Mouse (Mus musculus) heart, embryonic 14.5 days (tissue): ENCODE data around the gene Prss23. TPM values are rescaled to one million over a fixed set of nuclear protein-coding genes. Genes with fewer than 3 reads are reported as not detected.

Experiments used
- ATAC-seq: fragments of 200-750 bp; cut with Nextera tagmentation; 2 replicates; pipeline ENCODE4 v1.8.0; 2017; ENCODE audit warnings: low read depth, moderate TSS enrichment; ENCODE audit not compliant: insufficient number of reproducible peaks, insufficient read depth, low FRiP score
- H3K27ac ChIP-seq, 2 experiments: fragments of 200-500 bp in 1 of 2; fragments of 300-500 bp in 1 of 2; sonication (generic) in 1 of 2; replicated peaks in 1 of 2; 2 replicates each; pipeline ENCODE4 v1.5.1; 2012 to 2014; ENCODE audit warnings: low read depth in 2 of 2, low read length in 2 of 2, control low read depth in 1 of 2, mild to moderate bottlenecking in 1 of 2, mixed read lengths in 1 of 2; ENCODE audit not compliant: control insufficient read depth in 1 of 2, insufficient read depth in 1 of 2
- H3K27me3 ChIP-seq: fragments of 300-500 bp; sonication (generic); 2 replicates; pipeline ENCODE4 v1.6.1; 2014; ENCODE audit warnings: mild to moderate bottlenecking, low read length, control low read depth; ENCODE audit not compliant: control insufficient read depth, insufficient read depth
- H3K36me3 ChIP-seq: fragments of 300-500 bp; sonication (generic); 2 replicates; pipeline ENCODE4 v1.6.1; 2014; ENCODE audit warnings: mild to moderate bottlenecking, control low read depth, low read length, mixed read lengths; ENCODE audit not compliant: control insufficient read depth, insufficient read depth
- H3K4me1 ChIP-seq, 2 experiments: fragments of 200-500 bp in 1 of 2; fragments of 300-500 bp in 1 of 2; sonication (generic) in 1 of 2; 2 replicates each; pipeline ENCODE4 v1.6.1; 2012 to 2014; ENCODE audit warnings: low read length in 2 of 2, control low read depth in 1 of 2, mixed read lengths in 1 of 2; ENCODE audit not compliant: control insufficient read depth in 2 of 2, insufficient read depth in 2 of 2
- H3K4me2 ChIP-seq: fragments of 300-500 bp; sonication (generic); 2 replicates; pipeline ENCODE4 v1.6.1; 2014; ENCODE audit warnings: mild to moderate bottlenecking, low read length
- H3K4me3 ChIP-seq, 2 experiments: fragments of 200-500 bp in 1 of 2; fragments of 300-500 bp in 1 of 2; sonication (generic) in 1 of 2; 2 replicates each; pipeline ENCODE4 v1.5.1; 2012 to 2014; ENCODE audit warnings: low read length in 2 of 2, mild to moderate bottlenecking in 2 of 2, control low read depth in 1 of 2, low read depth in 1 of 2, moderate library complexity in 1 of 2; ENCODE audit not compliant: control insufficient read depth in 1 of 2, insufficient read depth in 1 of 2
- H3K9ac ChIP-seq: fragments of 300-500 bp; sonication (generic); 2 replicates; pipeline ENCODE4 v1.6.1; 2014; ENCODE audit warnings: mild to moderate bottlenecking, low read length
- H3K9me3 ChIP-seq: fragments of 300-500 bp; sonication (generic); 2 replicates; pipeline ENCODE4 v1.6.1; 2016; ENCODE audit warnings: low read length, control low read depth; ENCODE audit not compliant: control insufficient read depth
- WGBS: fragments of 180-500 bp; shearing (Covaris S2); extraction: QIAGEN DNeasy Blood & Tissue Kit; methylation state at CpG from one replicate; pipeline ENCODE4 v1.1.7; 2014; 5-methylcytosine and 5-hydroxymethylcytosine counted together
- polyA plus RNA-seq: library from polyadenylated mRNA; unstranded; fragments of >200 nt; fragmentation: Nextera tagmentation; extraction: Ambion mirVana; gene quantifications from 2 replicates; pipeline ENCODE4 v1.2.1, GENCODE M21; 2014

Prss23 gene
- polyA plus RNA-seq, 1 experiment from 2014 or later: 38.0 TPM

GRCm38 (mm10) chr7:89558446-89559039 is 31.6 kb upstream of the Prss23 start:
- no peak for ATAC-seq

GRCm38 (mm10) chr7:89557056-89557455 is 30.1 kb upstream of the Prss23 start:
- no peaks in the 10 kb centered on the region for H3K36me3 ChIP-seq
- ATAC-seq: no peak
- H3K9ac ChIP-seq: no peak overlapping the region
- H3K4me1 ChIP-seq: peaks cover 4 to 9% of the 10 kb centered on the region in 2 experiments
- WGBS: 84% methylated on average over 5 of the region's 5 CpGs
- H3K27me3 ChIP-seq: no peaks in the 10 kb centered on the region
- H3K27ac ChIP-seq: no peak overlapping the region
- no peaks in the 10 kb centered on the region for H3K9me3 ChIP-seq
- no peak overlapping the region for H3K4me2 ChIP-seq
- no peak overlapping the region for H3K4me3 ChIP-seq

More at GRCm38 (mm10) chr7:89558446-89559039, 31.6 kb upstream of the Prss23 start:
- no peak overlapping the region for H3K9ac ChIP-seq
- no peaks in the 10 kb centered on the region for H3K36me3 ChIP-seq
- H3K4me1 ChIP-seq: peaks cover 8 to 18% of the 10 kb centered on the region in 2 experiments
- H3K27me3 ChIP-seq: no peaks in the 10 kb centered on the region
- no peak overlapping the region for H3K4me3 ChIP-seq
- H3K4me2 ChIP-seq: no peak overlapping the region
- H3K27ac ChIP-seq: no peak overlapping the region
- H3K9me3 ChIP-seq: no peaks in the 10 kb centered on the region
- 90% methylated on average over 11 of the region's 11 CpGs for WGBS

GRCm38 (mm10) chr7:89556652-89557051 is 29.7 kb upstream of the Prss23 start:
- Histone ChIP-seq H3K27me3 (no peaks in the 10 kb centered on the region), H3K4me1 (peaks cover 4 to 5% of the 10 kb centered on the region in 2 experiments), H3K27ac (no peak overlapping the region), H3K9ac (no peak overlapping the region), H3K9me3 (no peaks in the 10 kb centered on the region), H3K4me2 (no peak overlapping the region), H3K36me3 (no peaks in the 10 kb centered on the region), H3K4me3 (no peak overlapping the region)
- no peak for ATAC-seq
- WGBS: 62% methylated on average over 4 of the region's 4 CpGs

GRCm38 (mm10) chr7:89555170-89555569 is 28.2 kb upstream of the Prss23 start:
- Histone ChIP-seq H3K9me3 (no peaks in the 10 kb centered on the region), H3K36me3 (no peaks in the 10 kb centered on the region), H3K4me3 (no peak overlapping the region), H3K27ac (no peak overlapping the region), H3K9ac (no peak overlapping the region), H3K27me3 (no peaks in the 10 kb centered on the region), H3K4me1 (peaks cover under 1 to 5% of the 10 kb centered on the region in 2 experiments; a peak in 2 of 4 replicates), H3K4me2 (no peak overlapping the region)
- ATAC-seq: no peak
- WGBS: 82% methylated on average over 4 of the region's 4 CpGs

- Histone ChIP-seq H3K27me3 (no peaks in the 10 kb centered on the region), H3K27ac (no peak overlapping the region), H3K9ac (no peak overlapping the region), H3K4me3 (no peak overlapping the region), H3K4me2 (no peak overlapping the region), H3K4me1 (no peaks in the 10 kb centered on the region), H3K36me3 (no peaks in the 10 kb centered on the region), H3K9me3 (no peaks in the 10 kb centered on the region)
- 62% methylated on average over 1 of the region's 1 CpGs for WGBS
- no peak for ATAC-seq
These were observed 27.1 kb upstream of the Prss23 start for GRCm38 (mm10) chr7:89554068-89554467.

GRCm38 (mm10) chr7:89540976-89541375 is 14.0 kb upstream of the Prss23 start:
- Histone ChIP-seq H3K36me3 (no peaks in the 10 kb centered on the region), H3K4me2 (no peak overlapping the region), H3K9me3 (no peaks in the 10 kb centered on the region), H3K27me3 (no peaks in the 10 kb centered on the region), H3K27ac (no peak overlapping the region), H3K4me1 (0 out of 4 replicates have a peak, but pooled peaks cover 2 to 9% of the 10 kb centered on the region in 2 experiments), H3K9ac (no peak overlapping the region), H3K4me3 (no peak overlapping the region)
- WGBS: 51% methylated on average over 2 of the region's 2 CpGs
- ATAC-seq: no peak

GRCm38 (mm10) chr7:89539391-89539790 is 12.4 kb upstream of the Prss23 start:
- Histone ChIP-seq H3K27me3 (no peaks in the 10 kb centered on the region), H3K4me3 (no peak overlapping the region), H3K4me1 (0 out of 4 replicates have a peak, but pooled peaks cover 2 to 9% of the 10 kb centered on the region in 2 experiments), H3K27ac (no peak overlapping the region), H3K36me3 (no peaks in the 10 kb centered on the region), H3K4me2 (no peak overlapping the region), H3K9me3 (no peaks in the 10 kb centered on the region), H3K9ac (no peak overlapping the region)
- 62% methylated on average over 6 of the region's 6 CpGs for WGBS
- ATAC-seq: no peak

- H3K27ac ChIP-seq: peak overlapping the region in 1 of 2 experiments; percentile 31; a peak in 1 of 4 replicates
- no peak overlapping the region for H3K4me2 ChIP-seq
- ATAC-seq: no peak
- H3K36me3 ChIP-seq: no peaks in the 10 kb centered on the region
- H3K9ac ChIP-seq: no peak overlapping the region
- H3K4me3 ChIP-seq: no peak overlapping the region
- peaks cover 6 to 10% of the 10 kb centered on the region in 2 experiments for H3K4me1 ChIP-seq
- WGBS: 75% methylated on average over 4 of the region's 4 CpGs
- H3K9me3 ChIP-seq: no peaks in the 10 kb centered on the region
- H3K27me3 ChIP-seq: no peaks in the 10 kb centered on the region
These were observed 456 bp upstream of the Prss23 start for GRCm38 (mm10) chr7:89527430-89527856.
